Mouse (Mus musculus) ES-CJ7 (cell line): ENCODE results near the gene Etl4.
A peak's percentile ranks its signal among the peaks of the same experiment; 100 is the strongest.

ENCODE experiments used
- DNase-seq: peaks from one replicate; pipeline ENCODE4 v3.0.0; 2011; ENCODE audit warnings: low read depth, low spot score

Etl4 gene

GRCm38 (mm10) chr2:20761751-20762150 is 852.2 kb downstream of the Etl4 start:
- no peak for DNase-seq

GRCm38 (mm10) chr2:20763511-20764212 is 854.1 kb downstream of the Etl4 start:
- no peak for DNase-seq

- no peak for DNase-seq
Observed at GRCm38 (mm10) chr2:20764566-20765090, 855.0 kb downstream of the Etl4 start.

- DNase-seq = peak; percentile 76
Observed at GRCm38 (mm10) chr2:20768681-20769080, 859.1 kb downstream of the Etl4 start.

- DNase-seq = peak; percentile 66
Observed at GRCm38 (mm10) chr2:20770171-20770570, 860.6 kb downstream of the Etl4 start.

DNA sequence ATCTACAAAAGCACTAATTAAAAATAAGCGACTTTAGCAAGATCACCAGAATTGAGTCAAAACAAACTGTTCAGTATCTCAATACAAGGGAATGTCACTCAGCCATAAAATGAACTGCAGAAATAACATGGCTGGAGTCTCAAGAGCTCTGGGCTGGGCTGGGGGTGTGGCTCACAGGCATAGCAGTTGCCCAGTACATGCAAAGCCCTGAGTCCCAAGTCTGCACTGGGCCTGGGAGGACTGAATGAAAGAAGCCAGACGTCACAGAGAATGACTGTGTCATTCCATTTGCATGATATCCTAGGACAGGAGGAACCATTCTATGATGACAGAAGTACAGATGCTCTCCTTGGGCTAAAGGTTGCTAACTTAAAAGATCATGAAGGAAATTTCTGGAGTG is 864.9 kb downstream of the Etl4 start:
- no peak for DNase-seq

- peak; percentile 23 for DNase-seq
Observed at GRCm38 (mm10) chr2:20776171-20776704, 866.7 kb downstream of the Etl4 start.

GRCm38 (mm10) chr2:20777931-20778330 is 868.4 kb downstream of the Etl4 start:
- DNase-seq = peak; percentile 75

DNA sequence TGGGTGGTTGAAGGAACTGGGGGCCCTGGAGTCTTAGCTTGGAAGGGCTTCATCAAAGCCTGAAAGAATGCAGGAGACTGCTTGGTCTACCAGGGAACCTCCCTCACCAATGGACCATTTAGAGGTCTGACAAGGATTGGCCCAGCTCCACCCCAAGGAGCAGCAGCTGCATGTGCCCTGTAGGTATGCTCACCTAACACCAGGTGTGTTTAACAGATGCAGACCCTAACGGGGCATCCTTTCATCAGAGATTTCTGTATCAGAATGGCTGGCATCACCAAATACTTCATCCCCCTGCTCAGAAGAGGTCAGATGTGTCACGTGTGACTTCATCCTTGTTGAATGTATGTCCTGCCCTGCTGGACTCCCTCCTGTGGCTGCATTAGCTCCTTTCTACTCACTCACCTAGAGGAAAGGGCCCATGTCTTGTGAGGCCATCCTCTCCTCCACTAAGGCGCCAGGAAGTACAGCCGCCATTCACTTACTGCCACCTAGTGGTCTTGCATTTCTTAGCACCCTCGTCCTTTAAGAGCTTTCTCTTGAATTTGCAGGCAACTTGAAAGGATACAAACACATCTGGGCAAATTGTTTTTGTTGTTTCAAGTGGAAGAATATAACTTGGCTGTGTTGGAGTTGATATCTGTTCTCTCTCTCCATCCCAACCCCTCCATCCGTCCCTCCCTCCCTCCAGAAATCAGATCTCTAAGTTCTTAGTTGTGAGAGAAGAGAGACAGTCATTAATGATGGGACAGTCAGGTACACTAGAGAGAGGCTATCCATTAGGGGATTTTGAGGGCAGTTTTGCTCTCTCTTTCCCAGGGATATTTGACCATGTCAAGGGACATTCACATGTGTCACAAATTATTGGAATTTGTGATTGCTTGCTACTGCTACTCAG is 870.2 kb downstream of the Etl4 start:
- peak; percentile 90 for DNase-seq

DNA sequence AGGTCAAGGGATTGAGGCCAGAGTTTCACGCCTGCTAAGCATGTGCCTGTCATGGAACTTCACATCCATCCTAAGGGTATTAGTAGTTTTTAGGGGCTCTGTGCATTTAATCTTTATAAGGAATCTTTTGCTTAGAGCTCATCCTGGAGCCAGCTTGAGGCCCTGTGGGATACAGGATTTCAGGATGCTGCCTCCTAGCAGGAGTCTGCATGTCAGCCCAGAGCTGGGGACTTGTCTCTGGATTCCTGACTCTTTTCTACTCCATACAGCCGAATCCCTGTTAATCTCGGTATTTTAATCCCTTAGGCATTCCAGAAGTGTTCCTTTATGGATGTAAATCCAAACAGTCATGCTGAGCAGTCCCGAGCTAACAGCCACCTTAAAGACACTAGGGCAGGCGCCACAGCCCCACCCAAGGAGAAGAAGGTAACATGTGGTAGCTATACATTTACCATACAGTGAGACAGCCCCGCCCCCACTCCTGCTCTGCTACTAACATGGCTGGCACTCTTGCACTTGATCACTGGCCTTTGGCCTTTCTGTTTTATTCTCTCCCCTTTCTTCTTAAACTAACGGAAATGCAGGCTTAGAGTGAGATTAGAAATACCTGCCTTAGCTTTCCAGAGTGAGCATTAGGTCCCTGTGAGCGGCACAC is 891.8 kb downstream of the Etl4 start:
- no peak for DNase-seq

DNA sequence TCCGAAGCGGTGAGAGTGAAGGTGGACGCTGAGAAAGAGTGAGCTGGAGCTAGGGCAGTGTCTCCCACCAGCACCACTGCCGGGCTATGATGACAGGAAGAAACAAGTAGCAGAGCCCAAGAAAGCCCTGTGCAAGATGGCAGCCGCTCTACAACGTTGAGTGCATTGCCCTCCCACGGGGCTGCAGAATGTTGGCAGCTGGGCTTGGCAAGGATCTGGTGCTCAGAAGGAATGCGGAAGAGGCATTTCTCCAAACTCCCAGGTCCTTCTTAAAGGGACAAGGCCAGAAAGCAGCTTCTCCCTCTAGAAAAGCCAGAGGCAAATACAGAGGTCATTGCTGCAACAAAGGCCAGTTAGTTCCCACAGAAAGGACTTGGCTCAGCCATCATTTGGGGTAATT is 901.9 kb downstream of the Etl4 start:
- DNase-seq = no peak

GRCm38 (mm10) chr2:20813986-20814385 is 904.4 kb downstream of the Etl4 start:
- peak; percentile 44 for DNase-seq

DNA sequence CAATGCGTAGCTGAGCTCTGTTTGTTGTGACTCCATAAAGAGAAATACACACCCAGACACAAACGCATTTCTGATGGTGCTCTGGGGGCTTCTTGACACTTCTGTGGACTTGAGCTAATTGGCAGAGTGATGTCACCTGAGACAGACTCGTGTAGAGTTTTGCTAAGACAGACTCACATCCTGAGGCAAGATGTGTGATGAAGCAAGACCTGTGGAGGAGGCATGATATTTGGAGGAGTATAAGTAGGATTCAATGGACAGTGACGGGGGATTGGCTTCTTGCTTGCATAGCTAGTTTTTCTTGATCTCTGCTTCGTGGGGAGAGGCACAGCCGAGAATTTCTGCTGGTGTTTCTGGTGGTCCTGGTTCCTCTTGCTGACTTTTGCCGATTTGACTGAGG is 908.6 kb downstream of the Etl4 start:
- DNase-seq = no peak

DNA sequence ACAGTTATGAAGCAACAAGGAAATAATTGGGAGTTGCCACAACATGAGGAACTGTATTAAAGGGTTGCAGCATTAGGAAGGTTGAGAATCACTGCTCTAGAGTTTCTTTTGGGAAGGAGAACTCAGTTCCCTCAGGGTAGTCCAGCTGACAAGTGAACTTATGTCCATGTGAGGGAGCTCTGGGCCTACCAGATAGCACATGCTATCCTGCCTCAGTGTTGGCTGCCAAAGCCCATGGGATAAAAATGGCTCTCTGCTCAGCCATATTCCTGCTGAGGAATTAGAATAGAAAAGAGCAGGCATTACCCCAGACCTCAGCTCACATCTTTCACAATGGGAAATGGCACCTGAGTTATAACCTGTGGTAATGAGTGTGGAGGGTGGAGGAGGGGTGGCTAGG is 916.7 kb downstream of the Etl4 start:
- no peak for DNase-seq

- DNase-seq = no peak
Observed at GRCm38 (mm10) chr2:20830882-20831281, 921.3 kb downstream of the Etl4 start.

DNA sequence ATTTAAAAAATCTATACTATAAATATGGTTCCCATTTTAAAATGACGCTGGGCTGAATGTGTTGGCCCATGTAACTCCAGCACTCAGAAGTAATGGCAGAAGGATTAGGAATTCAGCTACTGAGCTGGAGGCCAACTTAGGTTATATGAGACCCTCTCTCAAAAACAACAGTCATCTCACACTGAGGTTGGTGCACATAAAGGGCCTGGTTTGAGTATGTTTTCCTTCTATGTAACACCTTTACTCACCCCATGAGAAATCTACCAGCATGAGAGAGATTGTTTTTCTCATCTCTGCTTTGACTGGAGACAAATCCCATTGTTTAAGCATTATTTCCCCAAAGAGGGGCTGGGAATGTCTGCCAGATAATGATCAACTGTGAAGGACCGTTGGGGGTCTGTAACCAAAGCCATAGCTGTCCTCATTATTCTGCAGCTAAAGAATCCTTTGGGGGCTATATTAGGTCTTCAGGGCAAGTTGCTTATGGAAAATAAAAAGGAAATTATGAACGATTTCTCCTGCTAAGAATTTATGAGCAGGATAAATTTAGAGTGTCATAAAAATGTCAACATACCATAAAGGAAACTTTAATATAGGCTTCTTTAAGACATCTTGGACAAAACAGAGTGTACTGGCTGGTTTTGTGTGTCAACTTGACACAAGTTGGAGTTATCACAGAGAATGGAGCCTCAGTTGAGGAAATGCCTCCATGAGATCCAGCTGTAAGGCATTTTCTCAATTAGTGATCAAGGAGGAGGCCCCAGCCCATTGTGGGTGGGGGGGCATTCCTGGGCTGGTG is 922.2 kb downstream of the Etl4 start:
- no peak for DNase-seq

DNA sequence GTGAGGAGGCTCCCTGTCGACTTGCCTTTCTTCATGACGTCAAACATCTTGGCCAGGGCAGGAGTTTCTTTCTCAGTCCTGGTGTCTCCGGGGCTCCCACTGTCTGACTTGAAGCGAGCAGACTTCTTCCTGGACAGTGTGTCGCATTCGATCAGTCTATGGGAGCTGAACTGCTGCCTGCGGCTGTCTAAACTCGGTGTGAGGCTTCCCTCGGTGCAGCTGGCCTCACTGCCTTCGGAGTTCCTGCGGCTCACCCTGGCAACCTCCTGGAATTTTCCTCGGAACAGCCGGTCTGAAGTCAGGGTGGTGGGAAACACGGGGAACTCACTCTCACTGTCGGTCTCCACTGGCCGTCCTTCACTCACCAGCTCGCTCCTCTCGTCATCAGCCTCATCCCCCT is 939.8 kb downstream of the Etl4 start:
- DNase-seq = no peak
